Mouse (Mus musculus) Muller cell, postnatal 12 days (primary cell): Measurements from ENCODE around the gene Gabrb1.

Experiments used
- DNase-seq: peaks from one replicate; pipeline ENCODE4 v3.0.0-alpha.2; 2015; ENCODE audit errors: inconsistent ontology term

Gene Gabrb1

GRCm38 (mm10) chr5:71657482-71658114 lies at the start of gene Gabrb1:
Gene Gabrb1 (plus strand): TSS chr5:71658113.
- no peak for DNase-seq

- DNase-seq: no peak
Measured at GRCm38 (mm10) chr5:71608735-71609134, 49.2 kb upstream of the Gabrb1 start.

GRCm38 (mm10) chr5:71614311-71614710 lies 43.6 kb upstream of the Gabrb1 start:
- no peak for DNase-seq

DNA sequence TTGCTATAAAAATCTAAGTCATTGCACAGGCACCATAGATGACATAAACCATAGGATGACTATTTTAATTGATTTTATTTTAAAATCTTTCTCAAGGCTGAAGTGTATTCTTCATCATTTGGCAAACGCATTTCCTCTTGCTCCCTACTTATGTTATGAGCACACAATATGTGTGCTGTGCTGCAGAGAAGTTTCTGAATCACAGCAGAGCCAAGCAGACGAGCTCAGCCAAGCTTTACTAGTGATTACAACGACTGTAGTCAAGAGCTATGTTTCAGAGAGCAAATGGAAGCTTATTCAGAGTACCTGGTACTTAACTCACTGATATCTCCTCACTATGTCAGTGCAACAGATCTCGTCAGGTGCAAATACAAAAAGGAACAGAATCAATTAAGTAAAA lies 41.2 kb upstream of the Gabrb1 start:
- no peak for DNase-seq

GRCm38 (mm10) chr5:71627820-71628219 lies 30.1 kb upstream of the Gabrb1 start:
- no peak for DNase-seq

DNA sequence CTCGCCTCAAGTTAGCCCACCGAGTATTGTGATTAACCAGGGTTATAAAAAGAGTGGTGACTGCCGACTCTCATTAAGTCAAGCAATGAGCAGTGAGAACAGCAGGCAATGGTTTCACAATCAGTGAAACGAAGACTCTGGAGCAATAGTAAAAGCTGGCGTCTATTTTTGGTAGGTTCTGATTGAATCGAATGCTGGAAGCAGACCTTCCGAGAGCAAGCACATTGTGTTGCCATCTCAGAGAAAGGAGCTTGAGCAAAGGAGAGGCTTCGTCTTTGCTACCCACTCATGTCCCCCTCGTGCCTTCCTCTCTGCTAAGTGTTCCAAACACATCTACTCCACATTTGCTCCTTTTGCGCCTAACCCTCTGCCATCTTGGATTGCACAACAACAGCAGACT lies 18.1 kb upstream of the Gabrb1 start:
- no peak for DNase-seq

- no peak for DNase-seq
Measured at GRCm38 (mm10) chr5:71648108-71648507, 9.8 kb upstream of the Gabrb1 start.

GRCm38 (mm10) chr5:71654056-71654455 lies 3.9 kb upstream of the Gabrb1 start:
- DNase-seq: no peak

DNA sequence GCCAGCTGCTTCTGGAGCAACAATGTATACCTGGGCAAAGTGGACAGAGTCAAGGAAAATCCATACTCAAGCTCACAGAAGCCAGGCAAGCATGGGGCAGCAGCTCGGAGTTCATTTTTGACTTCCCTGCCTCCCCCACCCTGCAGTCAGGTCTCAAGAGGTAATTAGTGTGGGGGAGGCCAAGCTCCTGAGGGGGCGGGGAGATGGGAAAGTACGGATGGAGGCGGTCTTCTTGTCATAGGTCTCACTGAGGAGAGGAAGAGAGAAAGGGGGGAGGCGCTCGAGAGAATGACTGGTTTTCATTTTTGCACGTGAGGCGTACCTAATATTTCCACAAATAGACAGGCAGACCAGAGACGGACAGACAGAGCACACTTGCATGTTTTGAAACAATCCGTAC lies 1.1 kb upstream of the Gabrb1 start:
- peak; percentile 1 for DNase-seq

DNA sequence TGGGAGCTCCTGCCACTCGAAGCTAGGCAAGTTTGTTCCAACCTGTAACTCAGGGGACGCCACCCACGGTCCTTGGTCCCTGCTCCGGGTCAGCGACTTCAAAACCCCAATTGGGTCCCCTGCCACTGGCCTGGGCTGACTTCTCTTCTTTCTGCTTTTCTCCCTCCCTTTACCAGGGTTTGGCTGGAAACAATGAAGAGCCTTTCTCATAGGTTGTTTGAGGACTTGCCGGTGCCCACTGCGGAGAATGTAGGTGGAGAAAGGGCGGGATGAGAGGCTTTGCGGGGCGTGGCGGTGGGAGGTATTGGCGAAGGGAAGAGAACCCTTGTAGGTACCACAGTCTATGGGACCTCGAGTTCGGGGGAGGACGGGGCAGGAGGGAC lies 193 bp downstream of the Gabrb1 start, which contains the start of gene Gabra4:
Gene Gabra4 (minus strand): TSS at position 194 of the 383 bp plus-strand sequence.
- DNase-seq: peak; percentile 64

GRCm38 (mm10) chr5:71665593-71665992 lies 7.7 kb downstream of the Gabrb1 start:
- no peak for DNase-seq

GRCm38 (mm10) chr5:71699696-71700467 lies 42.0 kb downstream of the Gabrb1 start:
- DNase-seq: peak; percentile 64

DNA sequence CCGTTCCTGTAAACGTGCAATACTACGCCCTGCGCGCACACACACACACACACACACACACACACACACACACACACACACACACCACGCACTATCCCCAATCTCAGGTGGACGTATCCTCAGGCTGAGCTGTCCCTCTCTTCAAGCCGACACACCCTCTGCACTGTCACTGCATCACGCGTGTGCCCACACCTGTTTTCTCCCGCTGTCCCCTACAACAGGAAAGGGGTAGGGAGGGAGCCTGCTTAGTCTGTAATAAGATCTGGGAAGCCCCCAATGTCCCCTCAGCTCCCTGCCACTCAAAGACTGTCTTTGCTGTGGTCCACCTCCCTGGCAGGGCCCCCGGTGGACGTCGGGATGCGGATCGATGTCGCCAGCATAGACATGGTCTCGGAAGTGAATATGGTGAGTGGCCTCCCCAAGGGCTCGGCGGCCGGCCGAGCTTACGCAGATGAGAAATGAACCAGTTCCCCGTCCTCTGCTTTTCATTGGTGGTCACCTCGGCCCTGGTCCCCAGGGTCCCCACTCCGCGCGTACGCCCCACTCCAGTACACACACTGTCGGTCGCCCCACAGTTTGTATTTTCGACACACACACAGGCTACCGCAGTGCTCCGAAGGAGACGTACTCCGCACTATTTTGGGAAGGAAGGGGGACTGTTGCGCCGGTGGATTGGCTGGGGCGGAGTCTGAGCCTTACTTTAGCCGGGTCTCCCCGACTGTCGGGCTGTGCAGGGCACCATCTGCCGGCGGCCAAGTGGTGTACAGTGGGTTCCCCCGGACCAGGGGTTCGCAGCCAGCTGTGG lies 42.8 kb downstream of the Gabrb1 start:
- peak; percentile 65 for DNase-seq

DNA sequence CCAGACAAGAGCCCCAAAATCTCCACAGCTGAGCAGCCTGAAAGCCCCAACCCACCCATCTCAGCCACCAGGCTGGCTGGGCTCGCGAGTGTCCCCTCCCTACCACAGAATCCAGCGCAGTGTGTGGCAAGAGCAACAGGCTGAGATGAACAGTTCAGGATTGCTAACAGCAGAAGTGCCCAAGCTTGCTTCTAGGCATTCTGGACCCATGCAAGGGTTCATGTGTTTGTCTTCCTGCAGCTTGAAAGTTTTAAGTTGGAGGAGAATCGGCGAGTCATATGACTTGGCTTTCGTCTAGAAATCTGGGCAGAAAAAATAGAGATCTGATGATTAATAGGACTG lies 43.3 kb downstream of the Gabrb1 start:
- no peak for DNase-seq

DNA sequence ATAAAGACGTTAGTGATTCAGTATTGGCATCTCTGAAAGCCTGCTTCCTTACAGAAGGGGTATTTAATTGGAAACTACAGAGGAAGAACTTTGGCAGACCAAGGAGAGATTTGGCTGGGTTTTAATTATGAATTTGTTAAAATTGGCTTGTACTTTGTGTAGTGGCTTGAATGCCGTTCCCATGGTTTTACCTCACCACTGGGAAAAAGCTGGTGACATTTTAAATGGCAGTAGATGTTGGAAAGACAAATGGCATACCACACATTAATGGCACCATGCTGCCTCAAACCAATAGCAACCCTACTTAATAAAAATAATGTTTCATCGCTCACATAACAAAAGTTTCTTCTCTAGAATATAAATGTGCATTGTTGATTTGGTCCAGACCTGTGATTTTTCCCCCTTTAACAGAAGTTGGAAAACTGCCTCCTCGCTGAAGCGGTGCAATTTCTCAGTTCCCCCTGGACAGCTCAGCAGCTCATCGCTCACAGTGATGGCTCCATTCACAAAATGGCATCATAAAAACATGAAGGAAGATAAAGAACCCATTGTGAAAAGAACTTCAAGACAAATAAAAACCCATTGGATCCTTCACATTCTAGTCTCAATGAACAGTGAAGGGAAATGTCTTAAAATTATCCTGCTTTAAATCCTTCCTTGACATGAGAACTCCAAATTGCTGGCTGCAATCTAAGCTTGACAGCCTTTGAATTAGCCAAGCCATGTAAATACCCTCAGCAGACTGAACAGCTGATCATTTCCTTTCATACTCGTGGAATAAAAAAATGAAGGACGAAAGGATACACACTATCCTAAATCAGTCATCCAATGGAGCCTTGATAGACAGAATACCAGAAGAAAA lies 75.2 kb downstream of the Gabrb1 start:
- DNase-seq: peak; percentile 41

GRCm38 (mm10) chr5:71747411-71747810 lies 89.5 kb downstream of the Gabrb1 start:
- no peak for DNase-seq

DNA sequence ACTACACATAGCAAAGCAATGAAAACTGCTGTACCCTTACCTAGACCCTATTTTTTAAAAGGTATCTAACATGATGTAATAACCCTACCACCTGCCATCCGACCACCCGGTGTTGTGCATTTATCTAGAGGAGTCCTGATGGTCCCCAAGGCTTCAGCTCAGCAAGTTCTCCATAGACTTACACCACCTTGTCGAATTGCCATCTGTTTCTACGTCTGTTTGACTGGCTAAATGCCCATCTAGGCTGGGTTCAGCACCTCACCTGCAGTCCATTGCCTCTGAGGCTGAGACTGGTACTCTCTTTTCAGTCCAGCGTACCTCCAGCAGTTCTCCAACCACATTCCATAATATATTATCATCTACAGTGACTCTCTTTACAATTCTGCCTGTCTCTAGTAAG lies 96.1 kb downstream of the Gabrb1 start:
- DNase-seq: no peak

DNA sequence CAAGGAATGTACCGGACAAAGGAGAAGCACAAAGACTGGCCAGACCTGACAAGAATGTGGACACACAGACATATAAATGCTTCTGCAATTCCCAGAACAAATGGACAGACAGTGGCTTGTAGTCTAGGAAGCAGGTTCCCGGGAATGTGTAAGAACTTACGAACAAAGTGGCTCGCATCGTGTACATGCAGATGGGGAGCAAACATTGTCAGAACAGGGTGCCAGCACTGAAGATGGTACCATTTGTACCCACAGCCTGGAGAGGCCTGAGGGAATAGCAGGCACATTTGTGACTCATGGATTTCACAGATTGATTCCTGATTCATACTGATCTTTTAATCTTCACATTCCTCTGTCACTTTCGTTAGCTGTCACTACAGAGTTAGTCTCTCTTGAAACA lies 103.2 kb downstream of the Gabrb1 start:
- DNase-seq: peak; percentile 62

GRCm38 (mm10) chr5:71781514-71782179 lies 123.7 kb downstream of the Gabrb1 start:
- DNase-seq: no peak

- DNase-seq: peak; percentile 11
Measured at GRCm38 (mm10) chr5:71822862-71823261, 164.9 kb downstream of the Gabrb1 start.

GRCm38 (mm10) chr5:71828342-71828741 lies 170.4 kb downstream of the Gabrb1 start:
- no peak for DNase-seq
